Mouse (Mus musculus): ENCODE results near the gene Ushbp1.

DNA sequence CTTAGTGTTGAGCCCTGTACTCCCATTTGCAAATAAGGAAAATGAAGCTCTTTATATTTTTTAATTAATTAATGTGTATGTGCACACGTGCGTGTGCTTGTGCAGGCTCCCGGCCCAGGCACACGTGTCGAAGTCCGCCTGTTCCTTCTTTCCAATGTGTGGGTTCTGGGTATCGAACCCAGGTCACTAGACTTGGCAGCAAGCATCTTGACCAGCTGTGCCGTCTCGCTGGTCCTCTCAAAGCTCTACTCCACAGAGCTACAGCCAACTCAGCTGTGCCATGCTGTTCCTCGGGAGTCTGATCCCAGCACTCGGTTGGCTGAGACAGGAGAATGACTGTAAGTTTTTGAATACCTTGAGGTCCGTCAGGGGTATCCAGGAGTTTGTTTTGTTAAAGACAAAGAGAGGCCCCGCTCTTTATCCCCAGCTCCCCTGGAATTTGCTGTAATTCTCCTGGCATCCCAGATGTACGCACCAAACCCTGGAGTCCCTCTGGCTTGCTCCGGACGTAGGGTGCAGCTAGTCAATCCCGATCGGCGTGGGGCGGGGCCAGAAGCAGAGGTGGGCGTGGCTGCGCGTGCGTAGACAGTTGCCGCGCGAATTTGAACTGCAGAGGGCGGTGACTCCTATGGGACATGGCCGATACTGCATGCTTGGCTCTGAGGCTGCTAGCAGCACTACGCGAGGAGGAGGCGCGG is 9.9 kb upstream of the Ushbp1 start, which contains the start of gene Ankle1:
- TF ChIP-seq CTCF (IDR thresholded peaks at IDR 0.05; ENCODE audit: insufficient read depth, low read depth, low read length): peak; percentile 33; the same call in 1 of the 2 replicates
- TF ChIP-seq POLR2A (IDR thresholded peaks at IDR 0.05; ENCODE audit: insufficient read depth, low read depth, low read length): 0 out of 2 replicates have a peak, but pooled peaks have one; percentile 29

Measured in olfactory bulb, adult 2 months (tissue).